Mouse (Mus musculus) kidney, embryonic 14.5 days (tissue): ENCODE data around the gene Calm5. TPM values are rescaled to one million over a fixed set of nuclear protein-coding genes. Genes with fewer than 3 reads are reported as not detected.

ENCODE experiments used
- ATAC-seq: fragments of 200-750 bp; cut with Nextera tagmentation; 2 replicates; pipeline ENCODE4 v1.8.0; 2017; ENCODE audit warnings: moderate number of reproducible peaks, mild to moderate bottlenecking, moderate TSS enrichment, moderate library complexity; ENCODE audit not compliant: low FRiP score, low TSS enrichment
- H3K27ac ChIP-seq: fragments of 300-500 bp; sonication (generic); 2 replicates; pipeline ENCODE4 v1.5.1; 2014; ENCODE audit warnings: low read depth, mild to moderate bottlenecking, low read length, moderate library complexity, mixed read lengths
- H3K27me3 ChIP-seq: fragments of 300-500 bp; sonication (generic); 2 replicates; pipeline ENCODE4 v1.6.1; 2014; ENCODE audit warnings: mild to moderate bottlenecking, low read length; ENCODE audit not compliant: control insufficient read depth, insufficient read depth
- H3K36me3 ChIP-seq: fragments of 300-500 bp; sonication (generic); 2 replicates; pipeline ENCODE4 v1.6.1; 2014; ENCODE audit warnings: low read length, mixed read lengths; ENCODE audit not compliant: control insufficient read depth, insufficient read depth
- H3K4me1 ChIP-seq: fragments of 300-500 bp; sonication (generic); 2 replicates; pipeline ENCODE4 v1.6.1; 2014; ENCODE audit warnings: low read length, mixed read lengths; ENCODE audit not compliant: control insufficient read depth, insufficient read depth
- H3K4me2 ChIP-seq: fragments of 300-500 bp; sonication (generic); replicated peaks from 2 replicates; pipeline ENCODE4 v1.6.1; 2014; ENCODE audit warnings: low read depth, mild to moderate bottlenecking, low read length
- H3K4me3 ChIP-seq: fragments of 300-500 bp; sonication (generic); 2 replicates; pipeline ENCODE4 v1.5.1; 2014; ENCODE audit warnings: mild to moderate bottlenecking, low read length
- H3K9ac ChIP-seq: fragments of 300-500 bp; sonication (generic); 2 replicates; pipeline ENCODE4 v1.6.1; 2014; ENCODE audit warnings: low read depth, mild to moderate bottlenecking, low read length, moderate library complexity
- H3K9me3 ChIP-seq: fragments of 300-500 bp; sonication (generic); 2 replicates; pipeline ENCODE4 v1.6.1; 2016; ENCODE audit warnings: low read length; ENCODE audit not compliant: control insufficient read depth
- WGBS: fragments of 180-500 bp; shearing (Covaris S2); extraction: QIAGEN DNeasy Blood & Tissue Kit; methylation state at CpG from one replicate; pipeline ENCODE4 v1.1.7; 2014; 5-methylcytosine and 5-hydroxymethylcytosine counted together
- polyA plus RNA-seq: library from polyadenylated mRNA; unstranded; fragments of >200 nt; fragmentation: Nextera tagmentation; extraction: Ambion mirVana; gene quantifications from 2 replicates; pipeline ENCODE4 v1.2.1, GENCODE M21; 2014

Calm5 gene
- polyA plus RNA-seq, 1 experiment from 2014 or later, result not detected

DNA sequence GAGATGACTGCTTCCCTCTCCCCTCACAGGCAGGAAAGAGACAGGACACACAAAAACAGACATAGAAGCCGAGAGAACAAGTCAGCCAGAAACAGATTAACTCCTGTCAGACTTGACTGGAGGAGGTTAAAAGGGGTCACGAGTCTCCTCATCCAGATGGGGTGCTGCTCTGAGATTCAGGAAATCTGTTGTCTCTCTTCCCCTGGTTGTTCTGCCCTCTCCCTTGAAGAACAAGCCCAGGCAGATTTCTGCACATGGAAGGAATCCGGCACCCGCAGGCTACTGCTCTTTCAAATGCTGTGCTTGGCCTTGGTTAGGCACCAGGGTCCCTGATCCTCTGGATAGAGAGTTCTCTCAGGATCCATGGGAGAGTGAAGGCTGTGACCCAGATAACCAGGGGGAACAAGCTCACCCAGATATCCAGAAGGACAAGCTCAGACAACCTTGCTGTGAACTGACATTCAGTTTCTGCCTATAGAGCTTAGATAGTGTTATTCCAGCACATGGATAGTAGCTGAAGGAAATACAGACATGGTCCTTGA is 23.8 kb downstream of the Calm5 start:
- H3K4me2 ChIP-seq, result no peak overlapping the region
- H3K27ac ChIP-seq, result no peak overlapping the region
- H3K27me3 ChIP-seq, result no peaks in the 10 kb centered on the region
- ATAC-seq, result 0 out of 2 replicates have a peak, but pooled peaks have one; percentile 64
- H3K4me1 ChIP-seq, result no peaks in the 10 kb centered on the region
- no peak overlapping the region for H3K9ac ChIP-seq
- H3K4me3 ChIP-seq, result no peak overlapping the region
- H3K9me3 ChIP-seq, result no peaks in the 10 kb centered on the region
- WGBS, result 37% methylated on average over 4 of the region's 4 CpGs
- H3K36me3 ChIP-seq, result peaks cover 15% of the 10 kb centered on the region; the same call in 1 of the 2 replicates

DNA sequence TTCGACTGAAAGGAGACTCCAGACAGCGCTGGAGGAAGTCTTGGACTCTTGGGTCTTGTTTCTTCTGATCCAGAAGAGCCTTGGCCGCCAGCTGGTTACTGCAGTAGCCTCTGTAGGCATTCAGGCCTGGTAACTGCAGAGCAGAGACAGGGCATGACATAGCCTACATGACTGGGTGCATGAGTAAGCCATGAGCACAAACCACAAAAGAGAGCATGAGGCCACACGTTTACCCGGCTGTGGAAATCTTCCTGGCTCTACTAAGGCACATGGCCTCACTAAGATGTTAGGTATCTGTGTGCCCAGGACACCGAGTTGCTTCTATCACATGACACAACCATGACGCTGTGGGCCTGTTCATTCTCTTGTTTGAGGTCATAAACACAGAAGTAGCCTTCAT is 32.7 kb downstream of the Calm5 start:
- H3K4me1 ChIP-seq, result peaks cover 5% of the 10 kb centered on the region; the same call in 1 of the 2 replicates
- H3K4me2 ChIP-seq, result no peak overlapping the region
- no peak overlapping the region for H3K27ac ChIP-seq
- H3K9me3 ChIP-seq, result no peaks in the 10 kb centered on the region
- H3K27me3 ChIP-seq, result no peaks in the 10 kb centered on the region
- 95% methylated on average over 7 of the region's 7 CpGs for WGBS
- peaks cover 57% of the 10 kb centered on the region for H3K36me3 ChIP-seq
- no peak overlapping the region for H3K4me3 ChIP-seq
- no peak for ATAC-seq
- no peak overlapping the region for H3K9ac ChIP-seq

DNA sequence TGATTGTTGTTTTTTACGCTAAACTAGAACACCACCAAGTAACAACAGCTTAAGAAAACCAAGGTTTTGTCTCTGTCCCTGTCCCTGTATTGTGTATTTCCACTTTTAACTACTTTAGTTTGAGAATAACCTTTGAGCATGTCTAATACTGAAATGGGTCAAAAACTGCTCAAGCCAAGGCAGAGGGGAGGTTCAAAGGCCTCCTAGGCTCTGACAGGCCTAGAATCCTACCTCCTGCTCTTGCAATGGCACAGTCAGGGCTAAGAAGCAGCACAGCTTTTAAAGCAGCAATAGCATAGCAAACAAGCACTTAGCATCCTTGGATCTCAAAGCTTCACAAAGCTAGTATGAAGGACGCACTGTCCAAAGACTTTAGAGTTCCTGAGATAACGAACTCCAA is 35.1 kb downstream of the Calm5 start:
- no peak overlapping the region for H3K27ac ChIP-seq
- H3K4me2 ChIP-seq, result no peak overlapping the region
- H3K9me3 ChIP-seq, result no peaks in the 10 kb centered on the region
- H3K4me3 ChIP-seq, result no peak overlapping the region
- H3K27me3 ChIP-seq, result no peaks in the 10 kb centered on the region
- peaks cover 45% of the 10 kb centered on the region for H3K36me3 ChIP-seq
- no peak overlapping the region for H3K9ac ChIP-seq
- peaks cover 7% of the 10 kb centered on the region; the same call in 1 of the 2 replicates for H3K4me1 ChIP-seq
- ATAC-seq, result no peak
- 95% methylated on average over 3 of the region's 3 CpGs for WGBS

DNA sequence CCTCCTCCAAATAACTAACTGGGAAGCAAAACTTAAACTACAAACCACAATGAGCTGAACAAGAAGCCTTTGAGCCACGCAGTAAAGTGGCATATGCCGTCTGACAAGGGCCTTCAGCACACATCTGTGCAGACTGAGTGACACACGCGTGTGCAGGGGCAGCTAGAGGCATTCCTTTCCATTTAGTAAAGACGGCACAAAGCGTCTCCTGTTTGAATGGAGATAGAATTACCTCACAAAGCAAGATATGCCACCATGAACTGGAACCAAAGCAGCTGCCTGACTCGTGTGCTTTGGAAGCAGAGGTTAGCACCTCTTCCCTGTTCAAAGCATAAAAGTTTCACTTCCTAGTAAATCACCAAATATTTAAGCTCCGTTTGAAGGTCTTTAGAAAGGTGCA is 36.1 kb downstream of the Calm5 start:
- H3K27ac ChIP-seq, result no peak overlapping the region
- ATAC-seq, result no peak
- no peak overlapping the region for H3K4me3 ChIP-seq
- WGBS, result 22% methylated on average over 8 of the region's 8 CpGs
- H3K27me3 ChIP-seq, result no peaks in the 10 kb centered on the region
- H3K9ac ChIP-seq, result no peak overlapping the region
- peak overlapping the region; percentile 17; the same call in 1 of the 2 replicates for H3K4me2 ChIP-seq
- H3K36me3 ChIP-seq, result peaks cover 37% of the 10 kb centered on the region
- H3K9me3 ChIP-seq, result no peaks in the 10 kb centered on the region
- peaks cover 7% of the 10 kb centered on the region; the same call in 1 of the 2 replicates for H3K4me1 ChIP-seq

DNA sequence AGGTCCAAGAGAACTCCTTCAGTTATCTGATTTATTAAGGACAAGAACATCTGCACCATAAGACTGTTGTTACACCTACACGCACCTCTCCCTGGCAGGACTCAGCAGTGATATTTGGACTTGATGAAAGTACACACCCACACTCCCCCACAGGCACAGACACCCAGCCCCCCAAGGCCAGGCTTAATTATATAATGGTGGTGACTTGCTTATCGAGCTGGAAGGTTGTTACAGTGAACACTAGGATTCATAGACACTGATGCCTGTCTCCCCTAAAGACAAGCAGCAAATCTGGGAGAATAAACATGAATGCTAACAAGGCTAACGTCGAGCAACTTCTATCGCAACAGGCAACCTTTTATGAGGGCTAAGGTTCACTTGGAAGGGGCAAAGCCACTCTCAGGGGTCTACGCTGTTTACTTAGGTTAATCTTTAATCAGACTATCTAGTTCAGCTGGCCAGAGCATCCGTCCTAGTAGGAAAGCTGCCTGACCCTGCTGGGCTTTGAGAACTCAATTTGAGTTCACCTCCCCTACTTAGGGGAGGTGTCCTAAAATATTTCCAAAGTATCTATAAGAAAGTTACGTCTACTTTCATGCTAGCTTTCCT is 37.6 kb downstream of the Calm5 start:
- Histone ChIP-seq H3K27ac (no peak overlapping the region), H3K4me2 (peak overlapping the region; percentile 47), H3K9me3 (no peaks in the 10 kb centered on the region), H3K27me3 (no peaks in the 10 kb centered on the region), H3K36me3 (peaks cover 26% of the 10 kb centered on the region), H3K9ac (peak overlapping the region; percentile 12; the same call in 1 of the 2 replicates), H3K4me3 (peak overlapping the region; percentile 64), H3K4me1 (peaks cover 7% of the 10 kb centered on the region; the same call in 1 of the 2 replicates)
- ATAC-seq, result no peak
- WGBS, result 31% methylated on average over 8 of the region's 8 CpGs

DNA sequence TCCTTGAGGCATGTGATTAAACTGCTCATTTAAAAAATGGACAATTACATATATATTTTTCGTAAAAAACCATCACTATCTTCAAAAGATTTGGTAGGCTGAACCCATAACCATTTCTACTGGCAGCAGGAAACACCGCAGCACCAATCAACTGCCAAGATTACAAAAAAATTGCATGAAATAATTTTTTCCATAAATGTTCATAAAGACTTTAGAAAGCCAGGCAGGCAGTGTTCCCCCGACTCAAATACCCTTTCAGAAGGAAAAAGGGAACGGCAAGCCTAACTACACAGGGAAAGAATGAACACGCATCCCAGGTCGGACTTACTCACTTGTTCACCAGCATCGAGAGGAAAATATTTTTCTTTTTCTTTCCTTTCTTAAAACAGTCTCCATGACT is 38.6 kb downstream of the Calm5 start:
- peaks cover 7% of the 10 kb centered on the region; the same call in 1 of the 2 replicates for H3K4me1 ChIP-seq
- no peaks in the 10 kb centered on the region for H3K27me3 ChIP-seq
- no peak for ATAC-seq
- H3K4me2 ChIP-seq, result peak overlapping the region; percentile 47
- H3K36me3 ChIP-seq, result peaks cover 16% of the 10 kb centered on the region
- 22% methylated on average over 7 of the region's 7 CpGs for WGBS
- no peak overlapping the region for H3K27ac ChIP-seq
- peak overlapping the region; percentile 75; the same call in 1 of the 2 replicates for H3K9ac ChIP-seq
- peak overlapping the region; percentile 64 for H3K4me3 ChIP-seq
- H3K9me3 ChIP-seq, result no peaks in the 10 kb centered on the region

DNA sequence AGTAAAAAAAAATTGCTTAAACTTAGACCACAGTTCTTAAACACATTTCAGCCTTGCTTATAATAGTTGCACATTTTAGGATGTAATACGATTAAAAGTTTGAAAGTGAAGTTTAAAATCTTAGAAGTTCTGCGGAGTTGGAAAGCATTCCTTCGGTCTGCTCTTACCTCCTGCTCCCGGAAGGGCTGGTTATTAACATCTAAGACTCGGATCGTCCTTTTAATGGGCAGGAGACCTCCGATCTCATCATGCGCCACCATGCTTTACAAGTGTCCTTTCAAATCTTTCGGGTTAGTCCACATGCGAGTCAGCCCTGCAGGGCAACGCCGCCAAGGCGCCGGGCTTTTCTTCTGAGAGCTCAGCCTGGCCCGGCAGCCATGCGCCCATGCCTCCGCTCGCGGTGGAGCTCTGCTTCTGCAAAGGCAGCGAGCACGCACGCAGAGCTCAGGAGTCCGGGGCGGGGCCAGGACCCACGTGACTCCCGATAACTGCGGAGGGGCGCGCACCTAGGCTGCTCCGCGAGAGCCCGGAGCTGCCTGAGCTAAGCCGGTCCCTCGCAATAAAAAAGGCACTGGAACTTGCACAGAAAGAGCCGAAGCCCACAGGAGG is 39.3 kb downstream of the Calm5 start:
- H3K9me3 ChIP-seq, result no peaks in the 10 kb centered on the region
- H3K27ac ChIP-seq, result peak overlapping the region; percentile 51; the same call in 1 of the 2 replicates
- peak overlapping the region; percentile 64 for H3K4me3 ChIP-seq
- peak overlapping the region; percentile 47 for H3K4me2 ChIP-seq
- H3K36me3 ChIP-seq, result peaks cover 10% of the 10 kb centered on the region
- peaks cover 7% of the 10 kb centered on the region; the same call in 1 of the 2 replicates for H3K4me1 ChIP-seq
- ATAC-seq, result peak; percentile 98
- no peaks in the 10 kb centered on the region for H3K27me3 ChIP-seq
- WGBS, result under 1% methylated on average over 35 of the region's 35 CpGs
- H3K9ac ChIP-seq, result peak overlapping the region; percentile 75

DNA sequence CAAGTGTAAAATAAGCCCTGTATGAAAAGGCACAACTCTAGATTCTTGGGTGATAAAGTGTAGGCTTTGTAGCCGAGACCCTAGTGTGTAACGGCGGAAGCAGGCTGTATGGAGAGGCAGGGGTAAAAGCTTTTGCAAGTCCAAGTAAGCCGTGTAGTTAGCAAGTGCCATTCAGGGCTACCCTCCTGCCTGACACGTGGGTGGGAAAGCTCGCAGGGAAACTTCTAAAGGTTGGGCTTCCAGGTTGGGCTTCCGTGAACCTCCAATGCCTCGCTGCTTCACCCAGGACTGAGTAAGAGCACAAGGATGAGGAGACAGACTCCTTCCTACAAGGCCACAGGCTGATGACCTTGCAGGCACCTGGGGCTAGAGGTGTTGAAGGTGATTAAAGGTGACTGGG is 40.6 kb downstream of the Calm5 start:
- no peak overlapping the region for H3K4me2 ChIP-seq

More for the DNA sequence above, 40.6 kb downstream of the Calm5 start:
- WGBS, result 65% methylated on average over 8 of the region's 8 CpGs
- no peak overlapping the region for H3K27ac ChIP-seq
- H3K36me3 ChIP-seq, result peaks cover 8% of the 10 kb centered on the region; the same call in 1 of the 2 replicates
- peaks cover 7% of the 10 kb centered on the region; the same call in 1 of the 2 replicates for H3K4me1 ChIP-seq
- no peak overlapping the region for H3K9ac ChIP-seq
- H3K4me3 ChIP-seq, result no peak overlapping the region
- H3K9me3 ChIP-seq, result no peaks in the 10 kb centered on the region
- no peaks in the 10 kb centered on the region for H3K27me3 ChIP-seq
- ATAC-seq, result no peak
